Mouse (Mus musculus) left cerebral cortex, postnatal 14 days (tissue): Measurements from ENCODE around the gene Gm21149. TPM values are rescaled to one million over a fixed set of nuclear protein-coding genes. Genes with fewer than 3 reads are reported as not detected.
"Not testable (repeated sequence)": the region's sequence is repeated elsewhere in the genome, so short reads cannot be mapped to it uniquely, and the experiment has no call there.

ENCODE experiments used
- DNase-seq, 2 experiments: peaks; one replicate each; pipeline ENCODE4 v3.0.0; 2021 to 2022; ENCODE audit warnings: low spot score in 2 of 2, mixed read lengths in 1 of 2
- intact Hi-C: fragments of 180-260 bp; cut with DNase I; formaldehyde crosslinking; loops from one replicate; pipeline ENCODE4 v1.15.1; 2025
- long read RNA-seq, 2 experiments: library from polyadenylated mRNA; stranded (forward); transcript quantifications; one replicate each; pipeline ENCODE4 v2.0.0; 2021
- total RNA-seq, 2 experiments: library from RNA; stranded (reverse); gene quantifications; 2 replicates each; pipeline ENCODE4 v1.2.3; 2021

Gene Gm21149
- not detected for total RNA-seq
- long read RNA-seq, experiment 1 = 0 reads
- long read RNA-seq, experiment 2 = 0 reads

DNA sequence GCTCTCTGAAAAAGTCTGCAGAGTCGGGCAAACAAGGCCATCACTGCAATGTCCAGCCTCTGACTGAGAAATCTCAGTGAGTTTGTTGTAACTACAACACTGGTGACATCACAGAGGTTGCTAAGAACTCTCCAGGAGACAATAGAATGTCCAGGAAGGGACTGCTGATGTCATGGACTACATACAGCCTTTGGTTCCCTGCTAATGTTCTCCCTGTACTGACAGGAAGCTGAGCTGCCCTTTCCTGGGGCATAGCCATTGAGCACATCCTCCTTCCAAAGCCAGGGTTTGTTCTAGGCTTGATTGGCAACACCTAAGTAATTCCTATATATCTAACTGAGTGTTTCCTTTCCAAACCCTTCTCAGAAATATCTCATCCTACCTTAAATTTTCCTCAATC, at the start of gene Gm21149:
Gene Gm21149, minus strand, starts transcription at position 101 of the 400 bp plus-strand sequence.
- intact Hi-C loops, DNase-seq: not testable (repeated sequence)

DNA sequence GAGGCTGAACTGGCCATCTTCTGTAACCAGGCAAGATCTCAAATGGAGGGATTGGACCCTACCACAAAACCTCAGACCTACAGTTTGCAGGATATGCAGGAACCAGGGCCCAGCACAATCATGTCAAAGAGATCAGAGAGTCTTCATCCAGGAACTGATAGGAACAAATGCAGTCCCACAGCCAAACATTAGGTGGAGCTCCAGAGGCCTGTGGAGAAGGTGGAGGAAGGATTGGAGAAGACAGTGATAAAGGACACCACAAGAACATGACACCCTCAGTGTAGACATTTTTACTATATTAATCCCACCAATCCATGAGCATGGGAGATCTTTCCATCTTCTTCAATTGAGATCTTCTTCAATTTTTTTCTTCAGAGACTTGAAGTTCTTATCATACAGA, 46.1 kb upstream of the Gm21149 start:
- DNase-seq, intact Hi-C loops: not testable (repeated sequence)

DNA sequence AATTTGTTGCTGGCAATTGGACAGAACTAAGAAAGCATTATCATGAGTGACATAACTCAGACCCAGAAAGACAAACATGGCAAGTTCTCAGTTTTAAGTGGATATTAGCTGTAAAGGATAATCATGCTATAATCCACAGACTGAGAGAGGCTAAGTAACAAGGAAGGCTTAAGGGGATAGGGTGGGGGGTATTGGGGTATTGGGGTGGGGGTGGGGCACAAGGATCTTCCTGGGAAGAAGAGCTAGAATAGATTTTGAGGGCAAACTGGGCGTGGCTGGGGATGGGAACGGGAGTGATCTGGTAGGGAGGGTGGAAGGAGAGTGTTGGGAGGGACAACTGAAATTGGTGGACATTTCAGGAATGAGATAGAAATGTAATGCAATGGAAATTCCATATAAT, 45.7 kb upstream of the Gm21149 start:
- DNase-seq, intact Hi-C loops: not testable (repeated sequence)

DNA sequence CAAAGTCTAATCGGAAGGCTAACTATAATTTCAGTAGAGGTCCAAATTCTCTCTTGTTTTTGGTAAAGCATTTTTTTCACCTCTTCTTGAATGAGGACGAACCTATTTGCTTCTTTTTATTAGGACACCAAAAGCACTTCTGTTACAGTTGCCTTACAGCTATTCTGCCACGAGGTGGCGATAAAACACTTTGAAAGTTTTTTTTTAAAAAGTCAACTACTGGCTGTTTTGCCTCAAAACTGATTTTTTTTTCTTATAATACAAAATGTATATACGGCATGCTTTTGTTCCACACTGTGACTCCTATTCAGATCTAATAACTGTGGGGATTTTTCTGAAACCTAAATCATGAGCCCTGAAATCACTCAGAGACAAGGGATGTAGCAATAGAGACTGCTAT, 44.1 kb upstream of the Gm21149 start:
- intact Hi-C loops = not testable (repeated sequence)
- peak; percentile 38 to 49 for DNase-seq

DNA sequence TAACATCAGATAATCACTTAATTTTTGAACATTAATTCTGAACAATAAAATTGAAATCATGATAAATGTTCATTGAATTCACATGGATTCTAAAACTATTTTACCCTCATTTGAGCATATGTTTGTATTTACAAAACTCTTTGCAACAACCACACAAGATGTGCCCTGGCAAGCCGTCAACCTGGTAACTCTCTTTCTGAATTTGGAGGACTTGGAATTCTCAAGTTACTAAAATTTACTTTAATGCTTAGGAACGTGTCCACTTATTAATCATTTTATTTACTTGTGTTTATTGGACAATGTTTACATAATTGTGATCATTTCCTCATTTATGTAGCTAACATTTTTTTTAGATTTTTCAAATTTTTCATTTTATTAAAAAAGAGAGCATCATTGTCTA, 40.8 kb upstream of the Gm21149 start:
- DNase-seq, intact Hi-C loops: not testable (repeated sequence)

DNA sequence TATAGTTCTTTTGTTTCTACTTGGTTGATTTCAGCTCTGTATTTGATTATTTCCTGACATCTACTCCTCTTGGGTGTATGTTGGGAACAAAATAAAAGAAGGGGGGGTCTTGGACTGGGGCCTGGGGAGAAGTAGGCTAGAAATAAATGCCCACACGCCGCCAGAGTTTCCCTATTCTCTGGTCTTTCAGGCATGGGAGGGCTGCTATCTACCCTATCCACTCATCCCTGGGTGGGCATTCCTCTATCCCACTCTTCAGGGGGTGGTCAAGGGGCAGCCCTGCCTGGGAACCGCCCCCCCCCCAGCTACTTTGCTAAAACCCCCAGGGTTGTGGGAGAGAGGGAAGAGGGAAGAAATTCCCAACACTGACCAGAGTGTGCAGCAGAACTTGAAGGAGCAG, 35.9 kb upstream of the Gm21149 start:
- DNase-seq, intact Hi-C loops: not testable (repeated sequence)

DNA sequence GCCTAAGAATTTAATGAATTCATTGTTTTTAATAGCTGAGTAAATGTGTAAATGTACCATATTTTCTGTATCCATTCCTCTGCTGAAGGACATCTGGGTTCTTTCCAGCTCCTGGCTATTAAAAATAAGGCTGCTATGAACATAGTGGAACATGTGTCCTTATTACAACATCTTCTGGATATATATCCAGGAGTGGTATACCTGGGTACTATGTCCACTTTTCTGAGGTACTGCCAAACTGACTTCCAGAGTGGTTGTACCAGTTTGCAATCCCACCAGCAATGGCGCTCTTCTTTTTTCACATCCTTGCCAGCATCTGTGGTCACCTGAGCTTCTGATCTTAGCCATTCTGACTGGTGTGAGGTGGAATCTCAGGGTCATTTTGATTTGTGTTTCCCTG, 33.6 kb upstream of the Gm21149 start:
- DNase-seq, intact Hi-C loops: not testable (repeated sequence)

DNA sequence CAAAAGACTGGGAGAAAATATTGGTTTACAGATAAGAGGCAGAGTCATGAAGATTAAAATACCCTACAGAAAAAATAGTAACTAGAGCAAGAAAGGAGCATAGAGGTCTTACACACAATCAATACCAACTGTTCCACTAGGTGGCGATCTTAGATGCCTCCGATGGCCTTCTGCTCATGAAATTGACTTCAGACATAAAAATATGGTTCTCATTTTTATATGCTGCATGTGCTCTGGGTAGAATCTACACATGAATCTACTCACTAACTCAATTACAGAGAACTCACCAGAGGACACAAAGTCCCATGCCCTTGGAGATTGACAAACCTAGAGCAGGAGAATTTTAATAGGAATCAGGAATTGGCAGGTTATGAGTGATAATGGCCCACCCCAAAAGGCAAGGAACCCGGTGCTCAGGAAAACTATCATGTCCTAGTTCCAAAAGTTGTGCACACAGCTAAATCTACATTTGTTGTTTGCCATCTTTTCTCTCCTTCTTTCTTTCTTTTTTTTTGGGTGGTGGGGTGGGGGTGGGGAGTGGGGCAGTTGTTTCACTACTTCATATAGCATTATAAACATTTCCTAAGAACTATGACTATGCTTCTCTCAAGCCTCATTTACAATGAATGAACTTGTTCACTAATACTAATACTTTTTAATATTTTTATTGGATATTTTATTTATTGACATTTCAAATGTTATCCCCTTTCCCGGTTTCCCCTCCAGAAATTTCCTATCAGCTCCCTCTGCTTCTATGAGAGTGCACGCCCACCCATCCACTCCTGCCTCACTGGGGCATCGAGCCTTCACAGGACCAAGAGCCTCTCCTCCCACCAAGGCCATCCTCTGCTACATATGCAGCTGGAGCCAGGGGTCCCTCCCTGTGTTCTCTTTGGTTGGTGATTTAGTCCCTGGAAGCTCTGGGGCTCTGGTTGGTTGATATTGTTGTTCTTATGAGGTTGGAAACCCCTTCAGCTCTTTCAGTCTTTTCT, 32.4 kb upstream of the Gm21149 start:
- DNase-seq, intact Hi-C loops: not testable (repeated sequence)

DNA sequence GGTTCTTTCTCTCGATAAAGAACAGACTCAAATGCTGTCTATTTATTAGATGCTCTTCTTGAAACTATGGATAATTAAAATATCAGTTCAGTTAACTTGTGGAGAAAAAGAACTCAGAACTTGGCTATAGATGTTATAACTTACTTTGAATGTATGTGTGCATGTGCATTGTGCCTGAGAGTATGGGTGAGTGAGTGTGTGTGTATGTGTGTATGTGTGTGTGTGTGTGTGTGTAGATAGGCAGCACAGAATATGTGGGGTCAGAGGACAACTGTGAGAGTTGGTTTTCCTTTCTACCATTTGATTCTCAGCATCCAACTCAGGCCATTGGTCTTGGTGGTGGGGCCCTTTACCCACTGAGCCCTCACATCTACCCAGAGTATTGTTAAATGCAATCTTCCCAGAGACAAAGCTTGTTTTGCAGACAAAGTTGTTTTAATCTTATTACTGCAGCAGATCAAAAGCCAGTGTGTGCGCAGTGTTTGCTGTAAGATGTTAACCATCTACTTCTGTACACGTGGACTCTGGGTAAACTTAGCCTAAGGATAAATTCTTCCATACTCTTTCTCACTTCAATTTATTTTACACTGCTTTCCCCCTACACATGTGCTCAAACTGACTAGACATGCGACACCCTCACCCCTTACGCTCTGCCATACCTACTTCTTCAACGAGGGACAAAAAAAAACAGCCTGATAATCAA, 31.6 kb upstream of the Gm21149 start:
- intact Hi-C loops, DNase-seq: not testable (repeated sequence)

DNA sequence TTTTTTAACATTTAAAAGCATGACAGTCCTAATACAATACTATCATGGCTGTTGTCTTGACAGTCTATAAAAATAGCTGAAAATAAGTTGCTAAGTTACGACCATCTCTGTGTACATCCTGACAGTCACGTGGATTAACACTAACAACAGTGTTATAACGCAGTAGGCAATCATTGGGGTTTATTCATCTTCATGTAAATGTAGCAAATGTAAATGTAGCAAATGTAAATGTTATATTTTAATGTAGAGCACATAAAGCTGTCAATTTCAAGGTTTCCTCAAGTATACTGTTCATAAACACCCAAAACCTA, 30.9 kb upstream of the Gm21149 start:
- no peak for DNase-seq
- intact Hi-C loops = no loop called here

DNA sequence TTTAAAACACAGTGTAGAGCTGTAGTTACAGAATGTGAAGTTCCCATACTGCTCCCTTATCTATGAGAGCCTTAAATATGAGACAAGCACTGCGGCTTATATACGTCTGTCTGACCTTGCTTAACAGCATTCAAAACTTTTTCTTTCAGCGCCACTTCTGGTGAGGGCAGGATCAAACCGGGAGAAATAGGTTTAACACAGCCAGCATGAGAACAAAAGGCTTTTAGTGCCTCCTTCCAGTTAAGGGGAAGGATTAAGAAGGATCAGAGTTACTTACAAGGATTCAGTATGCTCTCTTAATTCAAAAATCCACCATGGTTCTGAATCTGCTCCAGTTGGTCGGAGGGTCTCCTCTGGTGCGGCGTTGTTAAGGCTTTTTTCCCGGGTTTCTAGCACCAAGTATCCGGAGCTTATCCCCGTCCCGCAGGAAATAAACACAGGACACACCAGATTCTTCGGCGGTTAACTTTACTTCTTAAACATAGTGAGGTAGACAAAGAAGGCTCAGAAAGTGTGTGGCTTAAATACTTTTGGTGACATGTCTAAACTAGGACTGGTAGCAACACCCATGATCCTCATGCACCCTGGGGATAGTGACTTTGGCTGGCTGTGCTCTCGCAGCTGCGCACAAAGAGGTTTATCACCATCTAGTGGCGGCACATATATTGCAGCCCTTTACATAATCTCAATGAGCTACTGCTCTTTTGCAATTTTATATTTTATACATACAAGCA, 30.4 kb upstream of the Gm21149 start:
- intact Hi-C loops = no loop called here
- DNase-seq = peak; percentile 50 to 64

DNA sequence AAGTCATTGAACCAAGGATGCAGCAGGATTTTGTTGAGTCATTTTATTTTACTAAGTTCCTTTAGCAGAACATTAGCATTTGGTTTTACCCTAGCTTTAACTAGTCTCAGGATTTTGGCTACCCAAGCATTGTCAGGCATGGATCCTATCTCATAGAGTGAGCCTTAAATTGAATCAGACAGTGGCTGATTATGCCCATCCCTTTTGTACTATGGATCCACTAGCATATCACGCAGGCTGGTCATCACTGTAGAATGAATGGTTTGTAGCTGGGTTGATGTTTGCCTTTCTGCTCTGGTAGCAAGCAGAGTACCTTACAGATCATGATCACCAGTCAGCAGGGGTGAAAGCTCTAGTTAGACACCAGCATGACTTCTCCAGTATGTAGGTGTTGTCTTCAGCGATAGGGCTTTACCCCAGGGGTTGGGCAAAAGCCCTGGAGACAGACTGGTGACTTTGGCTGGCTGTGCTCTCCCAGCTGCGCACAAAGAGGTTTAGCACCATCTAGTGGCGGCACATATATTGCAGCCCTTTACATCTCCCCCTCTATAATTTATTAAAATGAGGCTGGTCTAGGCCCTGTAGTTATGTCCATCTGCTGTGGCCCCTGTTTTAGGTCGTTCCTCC, 22.6 kb upstream of the Gm21149 start:
- peak in 1 of 2 experiments; percentile 38 for DNase-seq
- intact Hi-C loops = not testable (repeated sequence)

DNA sequence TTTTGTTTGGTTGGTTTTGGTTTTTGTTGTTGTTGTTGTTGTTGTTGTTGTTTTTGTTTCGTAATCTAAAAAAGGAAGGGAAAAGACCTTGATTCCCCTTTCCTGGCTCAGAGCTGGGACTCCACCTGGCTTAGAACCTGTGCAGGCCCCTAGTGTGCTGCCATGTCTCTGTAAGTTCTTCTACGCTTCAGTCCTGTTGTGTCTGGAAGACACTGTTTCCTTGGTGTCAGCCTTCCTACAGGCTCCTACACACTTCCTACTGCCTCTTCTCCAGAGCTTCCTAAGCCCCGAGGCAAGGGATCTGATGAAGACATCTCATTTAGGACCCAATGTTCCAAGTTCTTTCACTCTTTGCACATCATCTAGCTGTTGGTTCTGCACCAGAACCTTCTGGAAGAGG, 22.0 kb upstream of the Gm21149 start:
- intact Hi-C loops, DNase-seq: not testable (repeated sequence)

DNA sequence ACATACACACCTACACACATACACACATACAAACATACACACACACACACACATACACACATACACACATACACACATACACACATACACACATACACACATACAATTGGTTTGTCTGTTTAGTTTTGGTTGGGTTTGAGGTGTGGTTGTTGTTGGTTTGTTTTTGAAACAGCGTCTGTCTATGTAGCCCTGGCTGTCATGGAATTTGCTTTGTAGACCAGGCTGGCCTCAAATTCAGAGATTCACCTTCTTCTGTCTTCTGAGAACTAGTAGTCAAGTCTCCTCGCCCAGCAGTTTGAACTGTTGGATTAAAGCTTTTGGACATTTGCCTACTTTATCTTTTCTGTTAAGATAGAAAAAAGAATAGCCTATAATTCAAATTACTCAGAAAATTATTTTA, 14.6 kb upstream of the Gm21149 start:
- DNase-seq, intact Hi-C loops: not testable (repeated sequence)

DNA sequence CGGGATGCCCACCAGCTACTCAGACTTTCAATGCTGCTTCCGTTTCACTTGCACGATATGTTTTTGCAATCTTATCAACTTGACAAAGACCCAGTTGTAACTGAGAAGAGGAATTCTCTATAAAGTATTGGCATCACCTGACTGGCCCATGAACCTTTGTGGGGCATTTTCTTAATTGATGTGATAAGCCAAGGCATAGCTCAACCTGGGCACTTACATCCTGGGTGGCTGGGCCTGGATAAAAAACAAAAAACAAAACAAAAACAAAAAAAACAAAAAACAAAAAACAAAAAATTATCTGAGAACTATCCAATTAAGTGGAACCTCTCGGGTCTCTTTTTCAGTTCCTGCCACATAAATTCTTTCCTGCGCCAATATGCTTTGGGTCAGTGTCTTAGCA, 12.4 kb upstream of the Gm21149 start:
- no peak for DNase-seq
- intact Hi-C loops = no loop called here

DNA sequence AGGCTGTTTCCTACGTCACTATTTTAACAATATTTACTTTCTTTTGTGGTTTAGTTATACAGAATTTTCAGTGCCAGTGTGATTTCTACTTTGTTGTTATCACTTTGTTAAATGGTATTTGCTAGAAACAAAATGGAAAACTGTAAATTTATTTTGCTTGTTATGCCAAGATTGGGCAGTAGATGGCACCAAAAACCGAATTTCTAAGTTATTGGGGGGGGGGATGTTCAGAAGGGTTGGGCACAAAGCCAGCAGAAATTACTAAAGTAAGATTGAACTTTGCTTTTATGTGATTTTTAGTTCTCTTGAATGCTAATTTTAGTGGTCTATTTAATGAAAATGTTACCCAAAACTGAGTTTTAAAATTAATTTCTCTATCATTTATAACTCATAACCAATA, 8.3 kb upstream of the Gm21149 start:
- DNase-seq, intact Hi-C loops: not testable (repeated sequence)

DNA sequence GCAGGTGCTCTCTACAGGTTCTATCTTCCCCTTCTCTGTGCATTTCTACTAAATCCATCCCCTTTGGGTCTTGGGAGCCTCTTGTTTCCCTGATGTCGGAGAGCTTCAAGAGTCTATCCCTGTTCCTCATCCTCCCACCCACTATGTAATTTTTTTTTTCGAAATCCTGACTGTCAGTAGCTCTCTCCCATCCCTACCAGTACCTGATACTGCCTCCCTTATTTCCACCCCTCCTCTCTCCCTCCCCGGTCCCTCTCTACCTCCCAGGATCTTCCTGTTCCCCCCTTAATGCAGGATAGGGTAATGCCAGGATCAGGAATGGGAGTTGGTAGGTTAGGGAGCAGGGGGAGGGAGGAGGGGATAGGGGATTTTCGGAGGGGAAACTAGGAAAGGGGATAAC, 7.3 kb upstream of the Gm21149 start:
- DNase-seq, intact Hi-C loops: not testable (repeated sequence)

DNA sequence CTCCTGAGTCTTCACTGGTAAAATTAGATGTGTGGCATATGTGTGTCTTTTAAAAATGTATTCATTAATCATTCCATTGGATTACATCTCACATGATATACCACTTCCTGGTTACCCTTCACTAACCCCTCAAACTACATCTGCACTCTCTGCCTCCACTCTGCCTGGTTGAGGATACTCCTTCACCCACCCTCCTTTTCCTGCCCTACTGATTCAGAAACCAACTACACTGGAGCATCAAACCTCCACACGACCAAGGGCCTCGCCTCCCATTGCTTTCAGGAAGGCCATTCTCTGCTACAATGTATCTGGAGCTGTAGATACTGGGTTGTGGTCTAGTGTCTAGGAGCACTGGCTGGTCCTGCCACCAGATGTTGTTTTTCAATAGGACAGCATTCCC, 6.5 kb upstream of the Gm21149 start:
- intact Hi-C loops, DNase-seq: not testable (repeated sequence)

DNA sequence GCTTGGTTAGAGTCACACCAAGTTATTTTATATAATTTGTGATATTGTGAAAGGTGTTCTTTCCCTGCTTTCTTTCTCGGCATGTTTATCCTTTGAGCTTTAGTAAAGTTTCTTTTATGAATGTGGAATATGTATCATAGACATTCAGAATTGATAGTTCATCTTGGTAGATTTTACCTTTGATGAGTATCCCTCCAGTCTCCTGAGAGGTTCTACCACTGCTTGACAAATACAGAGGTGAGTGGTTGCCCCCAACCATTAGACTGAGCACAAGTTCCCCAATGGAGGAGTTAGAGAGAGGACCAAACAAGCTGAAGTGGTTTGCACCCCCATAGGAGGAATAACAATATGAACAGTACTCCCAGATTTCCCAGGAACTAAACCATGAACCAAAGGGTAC, 6.2 kb downstream of the Gm21149 start:
- DNase-seq, intact Hi-C loops: not testable (repeated sequence)
